Mouse (Mus musculus) CH12.LX (cell line): ENCODE results near the gene Popdc3.

ENCODE experiments used
- EP300 ChIP-seq: IDR thresholded peaks from 2 replicates; pipeline ENCODE4 v1.6.1; 2011; ENCODE audit warnings: low read length, improper control_type of control experiment
- IRF4 ChIP-seq: IDR thresholded peaks from 2 replicates; pipeline ENCODE4 v1.6.1; 2014; ENCODE audit warnings: low read depth, mild to moderate bottlenecking, inconsistent platforms, low read length, improper control_type of control experiment
- JUND ChIP-seq: conservative IDR thresholded peaks from 2 replicates; pipeline ENCODE4 v1.6.1; 2011; ENCODE audit warnings: low read depth, low read length, improper control_type of control experiment
- KAT2A ChIP-seq: IDR thresholded peaks from 2 replicates; pipeline ENCODE4 v1.6.1; 2012; ENCODE audit warnings: low read length, improper control_type of control experiment, inconsistent platforms; ENCODE audit not compliant: insufficient replicate concordance
- MAFK ChIP-seq: IDR thresholded peaks from 2 replicates; pipeline ENCODE4 v1.6.1; 2011; ENCODE audit warnings: low read length, improper control_type of control experiment; ENCODE audit not compliant: insufficient replicate concordance
- MAX ChIP-seq: IDR thresholded peaks from 2 replicates; pipeline ENCODE4 v1.6.1; 2011; ENCODE audit warnings: low read length, improper control_type of control experiment
- POLR2A ChIP-seq: IDR thresholded peaks from 2 replicates; pipeline ENCODE4 v1.6.1; 2011; ENCODE audit warnings: low read depth, mild to moderate bottlenecking, improper control_type of control experiment, low read length
- RCOR1 ChIP-seq: conservative IDR thresholded peaks from 2 replicates; pipeline ENCODE4 v1.6.1; 2012; ENCODE audit warnings: low read depth, mild to moderate bottlenecking, inconsistent platforms, low read length, improper control_type of control experiment
- SMC3 ChIP-seq: IDR thresholded peaks from 2 replicates; pipeline ENCODE4 v1.6.1; 2011; ENCODE audit warnings: low read depth, low read length, improper control_type of control experiment
- TBP ChIP-seq: conservative IDR thresholded peaks from 2 replicates; pipeline ENCODE4 v1.6.1; 2011; ENCODE audit warnings: low read depth, low read length, improper control_type of control experiment
- ZC3H11A ChIP-seq: IDR thresholded peaks from 2 replicates; pipeline ENCODE4 v1.6.1; 2012; ENCODE audit warnings: low read depth, mild to moderate bottlenecking, inconsistent platforms, low read length, improper control_type of control experiment

- TF ChIP-seq SMC3: no peak
- no peak for TF ChIP-seq EP300
- TF ChIP-seq TBP: no peak
- no peak for TF ChIP-seq MAX
- no peak for TF ChIP-seq RCOR1
- no peak for TF ChIP-seq KAT2A
- no peak for TF ChIP-seq IRF4
- no peak for TF ChIP-seq POLR2A
- TF ChIP-seq MAFK: no peak
- TF ChIP-seq ZC3H11A: no peak
- TF ChIP-seq JUND: no peak
Observed at GRCm38 (mm10) chr10:45289218-45290105, 111.6 kb downstream of the Popdc3 start.
